Mouse (Mus musculus): Measurements from ENCODE around the gene Xpr1. TPM values are rescaled to one million over a fixed set of nuclear protein-coding genes. Genes with fewer than 3 reads are reported as not detected.
A peak's percentile ranks its signal among the peaks of the same experiment; 100 is the strongest.

Xpr1 gene
- polyA plus RNA-seq, 1 experiment from 2014 or later, result 29.3 TPM

- Histone ChIP-seq H3K4me1 (replicated peaks; ENCODE audit: control insufficient read depth, insufficient read depth, low read length) (no peaks in the 10 kb centered on the region), H3K4me2 (replicated peaks; ENCODE audit: low read depth, low read length) (no peak overlapping the region), H3K9ac (ENCODE audit: low read depth, low read length) (no peak overlapping the region), H3K9me3 (ENCODE audit: control insufficient read depth, low read length) (no peaks in the 10 kb centered on the region), H3K4me3 (ENCODE audit: low read depth, low read length) (no peak overlapping the region), H3K27me3 (ENCODE audit: control insufficient read depth, insufficient read depth, low read length) (no peaks in the 10 kb centered on the region), H3K36me3 (ENCODE audit: control insufficient read depth, insufficient read depth, low read length) (no peaks in the 10 kb centered on the region), H3K27ac (ENCODE audit: low read depth, low read length) (no peak overlapping the region)
- ATAC-seq (ENCODE audit: low FRiP score), result no peak
- WGBS, result 32% methylated on average over 1 of the region's 1 CpGs
- no peak for DNase-seq (ENCODE audit: low spot score)
Observed at GRCm38 (mm10) chr1:155388418-155388817, 28.8 kb downstream of the Xpr1 start.

GRCm38 (mm10) chr1:155386551-155386950, 30.7 kb downstream of the Xpr1 start:
- Histone ChIP-seq H3K27me3 (ENCODE audit: control insufficient read depth, insufficient read depth, low read length) (no peaks in the 10 kb centered on the region), H3K4me3 (ENCODE audit: low read depth, low read length) (no peak overlapping the region), H3K36me3 (ENCODE audit: control insufficient read depth, insufficient read depth, low read length) (no peaks in the 10 kb centered on the region), H3K4me1 (replicated peaks; ENCODE audit: control insufficient read depth, insufficient read depth, low read length) (no peaks in the 10 kb centered on the region), H3K4me2 (replicated peaks; ENCODE audit: low read depth, low read length) (no peak overlapping the region), H3K9ac (ENCODE audit: low read depth, low read length) (no peak overlapping the region), H3K9me3 (ENCODE audit: control insufficient read depth, low read length) (no peaks in the 10 kb centered on the region), H3K27ac (ENCODE audit: low read depth, low read length) (no peak overlapping the region)
- no peak for ATAC-seq (ENCODE audit: low FRiP score)
- WGBS, result 90% methylated on average over 4 of the region's 4 CpGs
- DNase-seq (ENCODE audit: low spot score), result no peak

DNA sequence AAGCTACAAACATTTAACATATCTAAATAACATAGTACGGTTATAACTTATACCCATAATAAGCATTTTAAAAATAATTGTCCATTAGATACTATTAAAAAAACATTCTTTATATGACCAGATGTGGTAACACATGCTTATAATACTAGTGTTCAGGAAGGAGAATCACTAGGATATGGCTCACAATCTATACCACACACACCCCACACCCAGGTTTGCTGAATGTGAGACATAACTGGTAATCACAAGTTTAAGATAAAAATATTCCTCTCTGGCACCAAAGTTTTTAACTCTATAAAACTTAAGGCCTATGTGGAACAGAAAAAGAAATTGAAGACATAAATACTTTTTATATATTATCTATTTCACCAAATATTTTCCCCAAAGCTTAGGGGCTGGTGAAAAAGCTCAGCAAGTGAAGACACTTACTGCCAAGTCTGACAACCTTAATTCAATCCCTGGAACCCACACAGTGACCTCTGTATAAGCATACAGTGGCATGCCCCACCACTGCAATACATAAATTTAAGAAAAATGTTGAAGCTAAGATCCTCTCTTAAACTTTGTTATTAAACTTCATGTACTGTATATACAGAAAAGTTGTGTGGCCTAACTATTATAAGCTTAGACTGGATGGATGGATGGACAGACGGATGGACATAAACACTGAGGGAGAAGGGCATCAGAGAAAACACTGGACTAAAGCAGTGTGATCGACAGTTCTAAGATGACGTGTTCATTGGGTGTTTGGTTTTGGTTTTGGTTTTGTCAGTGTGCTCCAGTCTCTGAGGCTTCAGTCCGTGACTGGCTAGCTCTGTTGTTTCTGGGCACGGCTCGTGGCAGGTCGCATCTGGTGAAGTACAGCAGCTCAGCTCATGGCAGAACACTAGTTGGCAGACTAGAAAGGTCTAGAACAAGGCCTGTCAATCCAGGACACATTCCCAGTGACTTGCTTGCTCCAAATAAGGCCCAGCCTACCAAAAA, 33.6 kb downstream of the Xpr1 start:
- no peak for ATAC-seq (ENCODE audit: low FRiP score)
- Histone ChIP-seq H3K27me3 (ENCODE audit: control insufficient read depth, insufficient read depth, low read length) (no peaks in the 10 kb centered on the region), H3K27ac (ENCODE audit: low read depth, low read length) (no peak overlapping the region), H3K4me3 (ENCODE audit: low read depth, low read length) (no peak overlapping the region), H3K9me3 (ENCODE audit: control insufficient read depth, low read length) (no peaks in the 10 kb centered on the region), H3K4me1 (replicated peaks; ENCODE audit: control insufficient read depth, insufficient read depth, low read length) (no peaks in the 10 kb centered on the region), H3K36me3 (ENCODE audit: control insufficient read depth, insufficient read depth, low read length) (no peaks in the 10 kb centered on the region), H3K9ac (ENCODE audit: low read depth, low read length) (no peak overlapping the region), H3K4me2 (replicated peaks; ENCODE audit: low read depth, low read length) (no peak overlapping the region)
- DNase-seq (ENCODE audit: low spot score), result no peak
- WGBS, result 95% methylated on average over 8 of the region's 8 CpGs

DNA sequence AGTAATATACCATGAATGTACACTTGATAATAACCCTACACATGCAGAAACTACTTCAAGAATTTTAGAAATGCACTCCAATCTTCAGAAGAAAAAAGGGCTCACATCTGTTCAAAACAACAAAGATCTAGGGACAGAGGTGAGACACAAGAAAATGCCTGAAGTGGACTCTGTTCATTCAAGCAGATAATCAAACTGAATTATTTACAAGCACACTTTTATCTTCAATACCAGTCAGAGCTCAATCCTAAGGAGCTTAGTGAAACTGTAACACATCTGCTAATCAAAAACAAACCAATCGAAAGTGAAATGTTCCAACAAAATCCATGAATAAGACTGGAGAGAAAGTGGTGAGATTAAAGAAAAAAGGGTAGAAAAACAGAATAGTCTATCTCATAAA, 35.3 kb downstream of the Xpr1 start:
- H3K4me1 ChIP-seq (replicated peaks; ENCODE audit: control insufficient read depth, insufficient read depth, low read length), result no peaks in the 10 kb centered on the region
- no peak overlapping the region for H3K4me3 ChIP-seq (ENCODE audit: low read depth, low read length)
- H3K27ac ChIP-seq (ENCODE audit: low read depth, low read length), result no peak overlapping the region
- DNase-seq (ENCODE audit: low spot score) (no peak), ATAC-seq (ENCODE audit: low FRiP score) (no peak)
- H3K9me3 ChIP-seq (ENCODE audit: control insufficient read depth, low read length), result no peaks in the 10 kb centered on the region
- H3K4me2 ChIP-seq (replicated peaks; ENCODE audit: low read depth, low read length), result no peak overlapping the region
- 89% methylated on average over 1 of the region's 1 CpGs for WGBS
- H3K9ac ChIP-seq (ENCODE audit: low read depth, low read length), result no peak overlapping the region
- H3K27me3 ChIP-seq (ENCODE audit: control insufficient read depth, insufficient read depth, low read length), result no peaks in the 10 kb centered on the region
- no peaks in the 10 kb centered on the region for H3K36me3 ChIP-seq (ENCODE audit: control insufficient read depth, insufficient read depth, low read length)

GRCm38 (mm10) chr1:155379289-155379688, 37.9 kb downstream of the Xpr1 start:
- Histone ChIP-seq H3K36me3 (ENCODE audit: control insufficient read depth, insufficient read depth, low read length) (no peaks in the 10 kb centered on the region), H3K4me3 (ENCODE audit: low read depth, low read length) (no peak overlapping the region), H3K4me2 (replicated peaks; ENCODE audit: low read depth, low read length) (no peak overlapping the region), H3K9me3 (ENCODE audit: control insufficient read depth, low read length) (no peaks in the 10 kb centered on the region), H3K27me3 (ENCODE audit: control insufficient read depth, insufficient read depth, low read length) (no peaks in the 10 kb centered on the region), H3K27ac (ENCODE audit: low read depth, low read length) (no peak overlapping the region), H3K9ac (ENCODE audit: low read depth, low read length) (no peak overlapping the region), H3K4me1 (replicated peaks; ENCODE audit: control insufficient read depth, insufficient read depth, low read length) (no peaks in the 10 kb centered on the region)
- DNase-seq (ENCODE audit: low spot score) (no peak), ATAC-seq (ENCODE audit: low FRiP score) (no peak)
- 96% methylated on average over 1 of the region's 1 CpGs for WGBS

- 73% methylated on average over 1 of the region's 1 CpGs for WGBS
Observed at GRCm38 (mm10) chr1:155372821-155373220, 44.4 kb downstream of the Xpr1 start.

DNA sequence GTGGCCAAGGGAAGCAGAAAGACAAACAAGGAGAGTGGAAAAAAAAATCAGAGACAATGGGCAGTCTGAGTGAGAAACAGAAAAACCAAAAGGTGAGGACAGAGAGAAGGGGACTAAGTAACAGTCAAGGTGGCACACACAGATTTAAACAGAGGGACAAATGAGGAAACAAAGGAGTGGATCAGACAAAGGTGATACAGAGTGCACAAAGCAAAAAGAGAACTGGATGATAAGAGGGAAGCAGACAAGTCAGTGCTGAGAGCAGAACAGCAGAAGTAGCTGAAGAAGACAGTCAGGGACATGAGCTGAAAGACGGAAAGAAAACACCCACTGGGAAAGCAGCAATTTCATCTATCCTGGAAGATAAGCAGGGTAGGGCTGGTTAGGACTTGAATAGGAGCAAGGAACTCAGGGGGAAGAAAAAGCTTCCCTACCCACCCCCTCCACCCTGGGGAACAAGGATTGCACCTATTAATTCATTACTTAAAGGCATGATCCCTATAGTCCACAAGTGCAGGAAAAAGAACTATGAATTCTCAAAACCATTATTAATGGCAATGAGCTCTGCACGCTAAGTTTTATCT, 47.0 kb downstream of the Xpr1 start:
- ATAC-seq (ENCODE audit: low FRiP score) (no peak), DNase-seq (ENCODE audit: low spot score) (no peak)

More at GRCm38 (mm10) chr1:155372821-155373220, 44.4 kb downstream of the Xpr1 start:
- no peak for ATAC-seq (ENCODE audit: low FRiP score)
- no peak overlapping the region for H3K9ac ChIP-seq (ENCODE audit: low read depth, low read length)
- no peak overlapping the region for H3K4me2 ChIP-seq (replicated peaks; ENCODE audit: low read depth, low read length)
- H3K27ac ChIP-seq (ENCODE audit: low read depth, low read length), result no peak overlapping the region
- no peaks in the 10 kb centered on the region for H3K36me3 ChIP-seq (ENCODE audit: control insufficient read depth, insufficient read depth, low read length)
- H3K9me3 ChIP-seq (ENCODE audit: control insufficient read depth, low read length), result no peaks in the 10 kb centered on the region
- DNase-seq (ENCODE audit: low spot score), result no peak
- H3K4me3 ChIP-seq (ENCODE audit: low read depth, low read length), result no peak overlapping the region
- H3K4me1 ChIP-seq (replicated peaks; ENCODE audit: control insufficient read depth, insufficient read depth, low read length), result no peaks in the 10 kb centered on the region
- no peaks in the 10 kb centered on the region for H3K27me3 ChIP-seq (ENCODE audit: control insufficient read depth, insufficient read depth, low read length)

DNA sequence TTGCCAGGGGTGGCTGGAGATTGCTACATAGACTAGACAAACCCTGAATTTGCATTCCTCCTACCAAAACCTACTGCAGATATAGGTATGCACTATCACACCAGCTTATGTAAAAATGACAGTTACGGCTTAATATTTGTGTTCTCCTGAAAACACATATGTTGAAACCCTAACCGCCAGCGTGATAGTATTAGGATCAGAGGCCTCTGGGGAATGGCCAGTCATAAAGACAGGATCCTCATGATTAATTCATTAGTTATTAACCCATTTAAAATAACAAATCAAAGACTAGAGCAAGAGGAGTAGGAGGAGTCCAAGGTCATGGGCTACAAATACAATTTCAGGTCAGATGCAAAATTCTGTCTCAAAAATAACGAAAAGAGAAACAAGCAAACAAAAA, 50.8 kb downstream of the Xpr1 start:
- WGBS, result 64% methylated on average over 4 of the region's 4 CpGs
- Histone ChIP-seq H3K27ac (ENCODE audit: low read depth, low read length) (no peak overlapping the region), H3K4me3 (ENCODE audit: low read depth, low read length) (no peak overlapping the region), H3K9ac (ENCODE audit: low read depth, low read length) (no peak overlapping the region), H3K9me3 (ENCODE audit: control insufficient read depth, low read length) (no peaks in the 10 kb centered on the region), H3K27me3 (ENCODE audit: control insufficient read depth, insufficient read depth, low read length) (no peaks in the 10 kb centered on the region), H3K4me2 (replicated peaks; ENCODE audit: low read depth, low read length) (no peak overlapping the region), H3K36me3 (ENCODE audit: control insufficient read depth, insufficient read depth, low read length) (no peaks in the 10 kb centered on the region), H3K4me1 (replicated peaks; ENCODE audit: control insufficient read depth, insufficient read depth, low read length) (no peaks in the 10 kb centered on the region)
- ATAC-seq (ENCODE audit: low FRiP score), result 0 out of 2 replicates have a peak, but pooled peaks have one; percentile 33
- peak; percentile 27 for DNase-seq (ENCODE audit: low spot score)

More for the DNA sequence above, 47.0 kb downstream of the Xpr1 start:
- Histone ChIP-seq H3K27ac (ENCODE audit: low read depth, low read length) (no peak overlapping the region), H3K9ac (ENCODE audit: low read depth, low read length) (no peak overlapping the region), H3K4me3 (ENCODE audit: low read depth, low read length) (no peak overlapping the region), H3K4me2 (replicated peaks; ENCODE audit: low read depth, low read length) (no peak overlapping the region), H3K4me1 (replicated peaks; ENCODE audit: control insufficient read depth, insufficient read depth, low read length) (no peaks in the 10 kb centered on the region), H3K9me3 (ENCODE audit: control insufficient read depth, low read length) (no peaks in the 10 kb centered on the region), H3K27me3 (ENCODE audit: control insufficient read depth, insufficient read depth, low read length) (no peaks in the 10 kb centered on the region), H3K36me3 (ENCODE audit: control insufficient read depth, insufficient read depth, low read length) (no peaks in the 10 kb centered on the region)
- WGBS, result 63% methylated on average over 2 of the region's 2 CpGs
